Mouse (Mus musculus) myocyte (in vitro differentiated cells): Measurements from ENCODE around the gene Onecut3.

Experiments used
- CEBPB ChIP-seq: IDR thresholded peaks from 2 replicates; pipeline ENCODE4 v1.6.1; 2011; ENCODE audit warnings: mild to moderate bottlenecking, moderate library complexity; ENCODE audit not compliant: poor library complexity, insufficient read depth, severe bottlenecking
- E2F4 ChIP-seq: IDR thresholded peaks from one replicate; pipeline ENCODE4 v1.6.1; 2011; ENCODE audit warnings: mild to moderate bottlenecking, control low read depth, moderate library complexity; ENCODE audit not compliant: insufficient read depth
- MAX ChIP-seq: IDR thresholded peaks from one replicate; pipeline ENCODE4 v1.6.1; 2011; ENCODE audit warnings: low read depth, mild to moderate bottlenecking, control low read depth
- MYOD1 ChIP-seq, 3 experiments: IDR thresholded peaks; one replicate each; pipeline ENCODE4 v1.6.1; 2011; ENCODE audit warnings: control low read depth in 2 of 3, low read depth in 2 of 3, mild to moderate bottlenecking in 2 of 3, moderate library complexity in 1 of 3; ENCODE audit not compliant: insufficient read length in 2 of 3, control insufficient read depth in 1 of 3
- MYOG ChIP-seq, 3 experiments: IDR thresholded peaks; one replicate each; pipeline ENCODE4 v1.6.1; 2011; ENCODE audit warnings: control low read depth in 2 of 3, low read depth in 2 of 3, mild to moderate bottlenecking in 2 of 3; ENCODE audit not compliant: insufficient read length in 2 of 3, control insufficient read depth in 1 of 3, insufficient read depth in 1 of 3
- POLR2A ChIP-seq: IDR thresholded peaks from one replicate; pipeline ENCODE4 v1.6.1; 2011; ENCODE audit warnings: low read depth, mild to moderate bottlenecking, control low read depth, moderate library complexity; ENCODE audit not compliant: insufficient read length
- POLR2AphosphoS2 ChIP-seq: IDR thresholded peaks from one replicate; pipeline ENCODE4 v1.6.1; 2011; ENCODE audit warnings: low read depth, control low read depth; ENCODE audit not compliant: insufficient read length
- REST ChIP-seq: IDR thresholded peaks from one replicate; pipeline ENCODE4 v1.6.1; 2011; ENCODE audit warnings: mild to moderate bottlenecking, control low read depth, moderate library complexity; ENCODE audit not compliant: insufficient read depth, insufficient read length
- SRF ChIP-seq: IDR thresholded peaks from one replicate; pipeline ENCODE4 v1.6.1; 2011; ENCODE audit warnings: low read depth; ENCODE audit not compliant: control insufficient read depth, insufficient read length
- TCF12 ChIP-seq: IDR thresholded peaks from one replicate; pipeline ENCODE4 v1.6.1; 2011; ENCODE audit warnings: mild to moderate bottlenecking, control low read depth; ENCODE audit not compliant: poor library complexity, insufficient read depth, severe bottlenecking
- TCF3 ChIP-seq: IDR thresholded peaks from one replicate; pipeline ENCODE4 v1.6.1; 2011; ENCODE audit warnings: low read depth, control low read depth; ENCODE audit not compliant: insufficient read length
- USF1 ChIP-seq: IDR thresholded peaks from one replicate; pipeline ENCODE4 v1.6.1; 2011; ENCODE audit warnings: low read depth, mild to moderate bottlenecking, control low read depth, moderate library complexity

GRCm38 (mm10) chr10:80475290-80475959, 19.2 kb upstream of the Onecut3 start:
- peak; percentile 73 for TF ChIP-seq POLR2A
- TF ChIP-seq MAX: no peak
- TF ChIP-seq USF1: no peak
- no peak for TF ChIP-seq E2F4
- peak; percentile 41 for TF ChIP-seq SRF
- no peak for TF ChIP-seq MYOD1 (IDR thresholded peaks at IDR 0.05; ENCODE audit: control insufficient read depth in 1 of 3, insufficient read length in 2 of 3, low read depth in 2 of 3)
- no peak for TF ChIP-seq REST
- TF ChIP-seq TCF12: no peak
- TF ChIP-seq CEBPB: no peak
- peak; percentile 79 for TF ChIP-seq POLR2AphosphoS2
- TF ChIP-seq MYOG (IDR thresholded peaks at IDR 0.05; ENCODE audit: control insufficient read depth in 1 of 3, insufficient read depth in 1 of 3, insufficient read length in 2 of 3, low read depth in 2 of 3): no peak
- TF ChIP-seq TCF3: no peak
